Mouse (Mus musculus): ENCODE data around the gene Pde3a. TPM values are rescaled to one million over a fixed set of nuclear protein-coding genes. Genes with fewer than 3 reads are reported as not detected.
"Not testable (repeated sequence)": the region's sequence is repeated elsewhere in the genome, so short reads cannot be mapped to it uniquely, and the experiment has no call there.

Pde3a gene
- total RNA-seq, 2 experiments from 2014 or later, result 10.2 to 11.2 TPM

DNA sequence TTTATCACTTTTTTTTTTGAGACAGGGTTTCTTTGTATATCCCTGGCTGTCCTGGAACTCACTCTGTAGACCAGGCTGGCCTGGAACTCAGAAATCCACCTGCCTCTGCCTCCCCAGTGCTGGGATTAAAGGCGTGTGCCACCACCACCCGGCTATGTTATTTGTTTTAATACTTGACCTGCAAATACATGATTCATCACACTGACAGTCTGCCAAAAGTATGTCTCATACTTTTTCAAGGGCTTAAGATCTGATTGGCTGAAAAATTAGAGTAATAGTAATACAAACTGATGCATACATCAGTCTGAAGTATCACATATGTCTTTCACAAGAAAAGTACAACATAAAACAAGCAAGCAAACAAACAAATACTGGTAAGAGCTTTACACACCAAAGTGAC lies 78.1 kb downstream of the Pde3a start:
- DNase-seq, result not testable (repeated sequence)

DNA sequence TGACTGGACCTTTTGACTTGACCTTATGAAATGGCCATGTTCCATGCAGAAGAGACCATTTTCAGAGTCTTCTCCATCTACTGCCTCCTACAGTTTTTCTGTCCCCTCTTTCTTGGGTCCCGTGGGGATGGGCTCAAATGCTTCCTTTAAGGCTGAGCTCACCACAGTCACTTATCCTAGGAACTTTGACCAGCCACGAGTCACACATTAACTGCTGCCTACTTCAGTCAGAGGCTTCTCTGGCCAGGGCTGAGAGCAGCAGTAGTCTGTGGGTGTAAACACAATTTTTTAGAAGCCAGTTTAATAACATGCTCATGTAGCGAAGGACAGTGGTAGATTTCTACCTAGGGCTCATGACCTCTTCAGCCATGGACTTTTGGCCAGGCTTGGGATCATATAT lies 79.0 kb downstream of the Pde3a start:
- DNase-seq, result no peak

DNA sequence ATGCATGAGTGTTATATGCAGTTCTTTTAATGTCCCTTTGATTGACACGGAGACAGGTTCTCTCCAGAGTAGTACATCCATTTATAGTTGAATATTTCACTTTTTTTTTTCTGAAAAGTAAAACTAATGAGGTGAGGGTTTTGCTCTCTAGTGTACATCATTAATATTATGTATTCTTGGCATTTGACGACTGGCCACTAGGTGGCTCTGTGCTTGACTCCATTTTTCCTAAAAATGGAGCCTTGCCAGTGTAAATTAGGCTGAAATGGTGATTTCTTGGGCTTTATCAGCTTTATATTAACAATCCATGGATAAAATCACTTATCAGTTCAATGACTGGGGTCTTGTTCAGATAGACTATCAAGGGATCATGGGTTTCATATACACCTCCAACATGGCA lies 82.4 kb downstream of the Pde3a start:
- no peak for DNase-seq

DNA sequence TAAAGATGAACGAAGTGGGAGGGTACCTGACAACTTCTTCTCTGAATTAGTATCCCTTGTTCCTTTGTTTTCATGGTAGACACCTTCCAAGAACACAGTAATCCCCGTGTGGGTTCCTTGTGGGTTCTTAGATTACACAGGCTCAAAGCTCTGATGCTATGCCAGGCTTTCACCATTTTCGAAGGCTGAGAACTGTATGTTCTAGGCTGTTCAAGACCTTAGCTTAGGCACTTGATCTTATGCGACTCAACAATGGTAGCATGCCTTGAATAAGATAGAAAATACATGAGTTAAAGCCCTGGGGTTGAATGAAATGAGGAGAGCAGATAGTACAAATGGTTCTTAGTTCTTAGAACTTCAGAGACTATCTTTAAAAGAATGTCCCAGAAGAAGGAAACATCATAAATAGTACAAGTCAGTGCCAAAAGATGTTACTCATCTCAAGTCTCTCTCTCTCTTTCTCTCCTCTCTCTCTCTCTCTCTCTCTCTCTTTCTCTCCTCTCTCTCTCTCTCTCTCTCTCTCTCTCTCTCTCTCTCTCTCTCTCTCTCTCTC lies 83.6 kb downstream of the Pde3a start:
- no peak for DNase-seq

DNA sequence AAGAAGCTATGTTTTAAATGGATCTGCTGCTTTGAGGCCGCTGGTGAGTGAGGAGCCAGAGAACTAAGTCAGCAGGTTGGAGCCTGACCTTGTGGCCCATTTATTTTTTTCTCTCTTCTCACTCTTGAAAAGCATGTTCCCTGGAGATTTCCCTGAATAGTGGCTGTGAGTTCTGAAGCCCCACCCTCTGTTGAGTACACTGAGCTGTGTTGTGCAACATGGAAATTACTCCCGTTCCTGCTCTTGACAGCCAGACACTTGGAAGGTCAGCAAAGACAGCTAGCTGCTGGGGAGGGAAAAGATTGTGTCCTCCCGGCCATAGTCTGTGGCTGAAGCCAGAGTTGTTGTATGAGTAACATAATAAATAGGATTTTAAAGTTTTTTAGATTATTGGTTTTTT lies 84.2 kb downstream of the Pde3a start:
- peak; percentile 65 to 72 for DNase-seq

DNA sequence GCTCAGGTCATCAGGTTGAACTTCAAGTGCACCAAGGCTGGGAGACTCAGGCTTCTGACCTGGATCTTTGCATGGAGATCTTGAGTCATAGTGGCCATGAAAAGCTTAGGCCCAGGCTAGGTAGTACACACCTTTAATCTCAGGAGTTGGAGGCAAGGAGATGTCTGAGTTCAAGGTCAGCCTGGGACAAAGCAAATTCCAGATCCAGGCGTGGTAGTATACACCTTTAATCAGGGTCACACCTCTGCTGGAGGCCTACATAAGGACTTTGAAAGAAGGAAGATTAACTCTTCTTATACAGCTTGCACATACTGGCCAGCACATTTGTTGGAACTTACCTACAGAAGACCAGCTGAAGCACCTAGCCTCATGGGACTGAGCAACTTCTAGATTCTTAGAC lies 86.8 kb downstream of the Pde3a start:
- no peak for DNase-seq

DNA sequence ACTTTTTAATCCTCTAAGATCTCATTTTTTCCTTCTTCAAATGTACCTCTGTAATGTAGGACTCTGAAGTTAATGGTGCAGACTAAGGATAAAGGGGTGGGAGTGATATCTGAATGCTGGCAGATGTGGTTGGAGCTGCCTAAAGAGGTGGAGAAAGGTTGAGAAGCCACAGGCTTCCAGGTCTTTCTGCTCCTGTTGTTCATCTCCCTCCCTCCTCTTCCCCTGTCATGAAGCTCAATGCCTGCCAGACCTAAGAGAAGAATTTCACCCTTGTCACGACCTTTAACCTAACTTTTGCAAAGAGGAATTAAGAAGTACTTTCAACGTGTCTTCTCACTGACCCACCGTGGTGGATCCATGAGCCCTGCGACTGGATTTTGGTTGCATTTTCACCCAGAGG lies 87.4 kb downstream of the Pde3a start:
- no peak for DNase-seq

DNA sequence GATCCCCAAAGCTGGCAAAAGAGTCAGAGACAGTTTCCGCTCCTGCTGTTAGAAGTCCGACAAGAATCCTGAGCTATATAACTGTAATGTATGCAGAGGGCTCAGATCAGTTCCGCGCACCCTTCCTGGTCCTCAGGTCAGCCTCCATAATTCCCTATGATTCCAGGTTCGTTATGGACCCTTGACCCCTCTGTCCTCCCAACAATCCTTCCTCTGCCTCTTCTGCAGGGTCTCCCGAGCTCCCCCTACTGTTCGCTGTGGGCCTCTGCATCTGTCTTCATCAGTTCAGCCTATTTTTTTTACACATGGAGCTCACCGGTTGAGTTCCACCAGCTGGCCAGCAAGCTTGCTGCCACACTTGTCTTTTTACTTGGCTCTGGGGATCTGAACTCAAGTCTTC lies 88.6 kb downstream of the Pde3a start:
- peak; percentile 21 to 57 for DNase-seq

DNA sequence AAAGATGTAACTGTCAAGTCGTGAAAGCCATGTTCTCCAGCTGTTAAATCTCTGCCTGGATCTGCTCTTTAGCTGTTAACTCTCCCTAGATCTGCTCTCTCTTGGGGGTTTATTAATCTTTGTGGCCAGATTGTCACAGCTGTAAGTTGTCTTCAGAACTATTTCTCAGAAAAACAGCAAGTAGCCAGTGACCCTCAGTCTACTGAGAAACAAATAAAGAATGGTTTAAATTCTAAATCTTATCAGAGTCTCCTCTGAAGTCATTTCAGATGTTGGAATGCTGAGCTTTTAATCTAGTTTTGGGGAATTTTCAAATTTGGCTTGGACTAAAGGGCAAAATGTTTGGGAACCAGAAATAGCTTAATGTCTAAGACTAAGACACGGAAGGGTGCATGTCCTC lies 92.3 kb downstream of the Pde3a start:
- no peak for DNase-seq

DNA sequence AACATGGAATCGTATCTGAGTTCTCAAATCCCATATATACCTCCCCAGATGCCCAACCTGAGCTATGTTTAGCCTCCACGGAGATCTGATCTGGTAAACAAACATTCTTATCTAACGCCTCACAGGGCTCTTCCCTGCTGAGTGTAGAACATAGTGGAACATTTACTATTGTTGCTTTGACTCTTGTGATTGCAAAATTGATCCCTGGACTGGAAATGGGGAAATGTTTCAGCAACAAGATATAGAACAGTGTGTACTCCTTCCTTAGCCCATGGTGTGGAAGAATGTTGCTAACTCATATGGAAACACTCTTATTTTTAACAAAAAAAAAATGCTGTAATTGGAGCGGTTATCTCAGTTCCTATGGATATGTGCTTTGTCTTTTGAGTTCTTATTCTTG lies 98.8 kb downstream of the Pde3a start:
- DNase-seq, result no peak

DNA sequence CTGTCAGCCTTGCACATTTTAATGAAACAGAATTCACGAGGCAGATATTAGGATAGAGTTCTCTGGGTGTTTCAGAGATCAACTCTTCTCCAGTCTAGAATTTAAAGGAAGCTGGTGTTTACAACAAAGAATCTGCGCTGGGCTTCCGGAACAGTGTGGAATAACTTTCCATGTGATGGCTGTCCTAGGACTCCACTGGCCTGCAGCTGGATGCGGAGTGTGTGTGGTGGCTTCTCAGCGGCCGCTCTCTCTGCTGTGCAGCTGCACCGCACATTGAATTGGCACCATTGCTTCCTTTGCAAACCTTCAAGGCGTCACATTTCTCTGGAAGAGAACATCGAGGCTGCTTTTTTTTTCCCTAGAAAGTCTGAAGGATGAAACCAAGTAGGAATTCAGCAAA lies 99.5 kb downstream of the Pde3a start:
- no peak for DNase-seq

DNA sequence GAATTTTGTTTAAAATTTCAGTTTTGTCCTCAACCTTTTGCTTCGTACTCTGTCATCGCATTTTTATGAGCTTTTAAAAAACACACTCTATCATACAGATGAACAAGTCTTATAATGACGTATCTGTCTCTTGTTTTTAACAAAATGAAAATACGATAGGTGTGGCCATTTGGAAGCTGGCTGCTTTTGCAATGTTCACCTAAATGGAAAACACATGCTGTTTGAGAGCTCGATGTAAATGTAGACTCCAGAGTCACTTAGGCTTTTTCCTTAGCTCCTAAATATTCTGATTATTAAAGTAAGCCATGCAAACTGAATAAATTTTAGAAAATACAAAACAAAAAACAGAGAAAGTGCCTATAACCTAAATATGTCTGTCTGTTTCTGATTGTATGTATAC lies 101.2 kb downstream of the Pde3a start:
- no peak for DNase-seq

DNA sequence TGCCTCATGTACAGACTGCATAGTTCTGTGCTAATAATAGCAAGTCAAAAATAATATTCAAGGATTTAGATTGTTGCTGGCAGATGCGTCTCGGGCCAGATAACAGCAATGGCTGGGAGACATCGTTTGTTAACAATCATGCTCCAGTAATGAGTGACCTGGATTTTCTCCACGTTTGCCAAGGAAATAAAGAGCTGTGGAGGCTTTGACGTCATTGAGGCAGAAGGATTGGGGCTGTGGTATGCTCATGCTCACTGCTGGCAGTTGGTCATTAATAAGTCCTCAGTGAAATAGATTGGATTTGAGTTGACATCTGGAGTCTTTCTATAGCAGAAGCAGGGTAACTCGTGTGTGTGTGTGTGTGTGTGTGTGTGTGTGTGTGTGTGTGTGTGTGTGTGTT lies 103.2 kb downstream of the Pde3a start:
- no peak for DNase-seq

DNA sequence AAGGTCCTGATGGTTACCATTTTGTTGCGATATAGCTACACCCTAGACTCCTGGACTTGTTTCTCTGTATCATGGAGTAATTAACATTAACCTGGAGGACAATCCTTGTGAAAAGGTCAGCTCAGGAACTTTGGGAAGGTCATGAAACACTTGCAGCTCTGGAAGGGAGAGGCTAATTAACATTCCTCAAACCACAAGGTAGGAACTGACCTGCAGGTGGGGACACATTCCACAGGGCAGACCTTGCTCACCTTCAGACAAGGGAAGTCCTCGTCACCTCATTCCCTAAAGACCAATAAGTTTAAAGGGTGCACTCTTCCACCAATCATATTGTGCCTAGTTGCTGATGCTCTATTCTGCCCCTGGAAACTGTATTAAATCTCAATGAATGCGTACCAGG lies 114.6 kb downstream of the Pde3a start:
- DNase-seq, result no peak

DNA sequence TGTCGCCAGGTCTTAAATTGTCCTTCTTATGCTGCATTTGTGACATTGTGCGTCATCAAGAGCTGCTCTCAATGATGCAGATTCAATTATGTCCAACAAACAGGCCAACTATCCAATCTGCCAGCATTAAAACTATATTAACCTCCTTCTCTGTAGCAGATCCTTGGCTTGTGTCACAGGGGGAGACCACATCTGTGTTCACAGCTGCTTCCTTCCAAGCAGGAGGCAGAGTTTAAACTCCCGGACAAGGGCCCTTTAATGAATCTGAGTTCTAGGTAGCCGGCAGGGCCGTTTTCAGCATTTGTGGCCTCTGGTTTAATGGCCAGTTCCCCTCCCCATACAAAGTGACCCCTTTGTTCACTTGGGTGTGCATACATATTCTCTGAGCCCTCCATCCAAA lies 118.0 kb downstream of the Pde3a start:
- no peak for DNase-seq

DNA sequence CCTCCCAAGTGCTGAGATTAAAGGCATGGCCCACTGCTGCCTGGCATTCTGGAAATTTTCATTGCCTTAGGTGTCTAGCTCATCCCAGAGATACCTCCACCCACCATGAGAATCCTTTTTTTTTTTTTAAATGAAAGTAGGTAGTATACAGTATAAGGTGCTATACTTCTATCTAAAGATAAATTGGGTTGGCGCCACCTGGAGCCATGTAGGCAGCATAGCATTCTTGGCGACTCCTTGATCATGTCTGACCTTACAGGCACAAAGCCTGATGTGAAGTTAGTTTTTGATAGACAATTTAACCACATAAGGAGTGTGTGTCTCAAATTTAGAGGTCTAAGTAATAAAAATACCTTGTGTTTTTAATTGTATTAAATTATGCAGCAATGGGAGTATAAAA lies 123.6 kb downstream of the Pde3a start:
- DNase-seq, result peak; percentile 4 to 32

DNA sequence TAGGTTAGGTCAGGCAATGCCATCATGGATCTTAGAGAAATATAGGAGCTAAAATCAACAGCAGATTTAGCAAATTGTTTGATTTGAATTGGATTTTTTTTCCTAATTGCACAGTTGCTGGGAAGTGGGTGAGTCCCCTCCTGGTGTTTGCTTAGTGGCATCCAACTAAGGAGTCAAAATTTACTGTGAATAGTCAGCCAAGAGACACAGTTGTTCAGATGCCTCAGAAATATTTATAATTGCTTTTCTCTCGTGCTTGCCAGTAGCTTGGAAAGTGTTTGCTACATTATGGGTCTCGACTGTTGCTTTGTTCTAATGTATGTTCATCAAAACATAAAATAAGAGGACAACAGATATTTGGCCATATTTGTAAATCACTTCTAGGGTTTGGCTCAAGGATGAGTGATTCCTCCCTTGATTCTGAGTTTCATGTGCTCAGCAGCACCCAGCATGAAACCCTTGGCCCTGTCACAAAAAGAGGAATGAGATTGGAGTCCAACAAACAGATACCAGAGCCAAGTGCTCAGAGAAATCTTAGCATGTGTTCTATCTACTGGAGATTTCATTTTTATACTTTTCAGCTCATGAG lies 125.5 kb downstream of the Pde3a start:
- DNase-seq, result no peak

DNA sequence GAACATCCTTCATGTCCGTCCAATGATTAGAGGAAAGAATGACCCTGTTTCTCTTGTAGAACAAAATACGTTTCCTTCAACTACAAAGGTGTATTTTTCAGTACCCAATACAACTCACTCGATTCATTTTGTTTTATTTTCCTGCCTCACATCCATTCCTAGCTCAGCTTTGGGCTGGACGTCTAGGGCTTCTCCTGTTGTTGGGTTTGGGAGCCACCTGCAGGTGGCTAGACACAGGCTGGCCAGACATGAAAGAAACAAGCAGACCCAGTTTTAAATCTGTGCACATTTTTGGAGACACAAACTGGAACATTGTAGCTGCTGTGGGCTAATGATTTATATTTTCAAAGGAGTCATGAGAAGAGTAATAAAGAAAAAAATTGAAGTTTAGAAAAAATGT lies 126.1 kb downstream of the Pde3a start:
- DNase-seq, result no peak

DNA sequence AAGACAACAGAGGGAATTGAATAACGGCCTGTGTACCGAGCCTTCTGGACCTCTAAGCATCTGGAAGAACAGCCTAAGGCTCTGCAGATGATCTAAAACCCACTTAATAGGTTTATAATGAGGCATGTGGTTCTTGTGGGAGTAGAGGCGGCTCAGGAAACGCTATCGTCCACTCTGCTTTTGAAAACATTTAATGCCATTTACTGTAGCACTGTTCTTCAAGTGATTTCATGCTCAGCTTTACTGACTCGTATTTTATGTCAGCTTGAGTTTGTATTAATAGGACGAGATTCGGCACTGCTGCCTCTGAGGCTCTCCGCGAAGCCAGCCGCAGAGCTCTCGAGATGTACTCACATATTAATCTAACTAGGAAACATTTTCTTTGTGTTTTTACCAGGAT lies 131.9 kb downstream of the Pde3a start:
- DNase-seq, result peak in 1 of 2 experiments; percentile 3

DNA sequence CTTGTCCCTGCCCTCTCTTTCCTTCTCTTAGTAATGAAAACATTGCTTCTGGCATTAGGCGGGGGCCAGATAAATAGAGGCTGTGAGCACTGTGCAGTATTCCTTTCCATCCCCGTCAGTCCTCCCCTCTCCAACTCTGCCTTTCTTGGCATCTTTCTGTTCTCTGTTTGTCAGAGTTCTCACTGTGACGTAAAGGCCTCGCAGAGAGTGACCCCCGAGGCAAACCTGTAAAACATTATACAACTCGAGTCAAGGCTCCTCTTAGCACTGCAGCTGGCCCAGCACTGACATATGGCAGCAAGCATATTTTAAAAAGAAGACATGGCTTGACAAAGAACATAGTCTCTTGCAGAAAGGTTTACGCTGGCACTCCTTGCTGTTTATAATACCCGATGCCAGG lies 132.4 kb downstream of the Pde3a start:
- peak in 1 of 2 experiments; percentile 1 for DNase-seq

DNA sequence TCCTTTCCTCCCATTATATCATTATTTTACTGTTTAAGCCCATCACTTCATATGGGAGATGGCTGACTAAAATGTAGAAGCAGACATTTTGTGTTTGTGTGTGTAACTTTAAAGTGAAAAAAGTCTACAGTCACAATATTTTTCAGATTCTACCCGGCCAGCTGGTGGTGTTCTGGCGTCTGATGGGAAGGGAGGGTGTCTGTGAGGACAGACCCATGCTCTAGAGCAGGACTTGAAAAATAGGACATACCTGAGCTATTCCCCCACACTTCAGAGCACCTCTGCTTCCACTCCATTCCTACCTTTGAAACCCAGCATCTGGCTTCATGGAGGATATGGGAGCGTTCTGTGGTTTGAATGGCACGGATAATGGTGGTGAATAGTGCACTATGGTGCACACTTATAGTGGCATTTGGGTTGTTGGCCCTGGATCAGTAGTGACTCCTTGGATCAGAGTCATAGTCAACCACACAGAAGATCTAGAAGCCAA lies 132.9 kb downstream of the Pde3a start:
- no peak for DNase-seq

DNA sequence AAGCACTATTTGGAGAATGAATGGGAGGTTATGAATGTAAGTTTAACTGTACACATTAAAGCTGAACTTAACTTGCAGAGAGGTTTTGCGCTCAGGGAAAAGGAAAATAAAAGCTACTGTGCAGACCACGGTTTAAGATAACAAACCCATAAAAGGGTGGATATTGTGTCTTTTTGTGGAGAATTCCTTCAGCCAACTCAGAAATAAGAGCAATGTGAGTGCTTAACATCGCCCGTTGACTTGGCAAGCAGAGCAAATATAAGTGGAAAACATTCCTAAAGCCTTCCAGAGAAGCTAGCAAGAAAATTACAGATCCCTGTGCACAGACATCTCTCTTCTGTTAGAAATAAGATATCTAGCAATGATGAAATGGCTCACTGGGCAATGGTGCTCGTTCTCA lies 139.0 kb downstream of the Pde3a start:
- no peak for DNase-seq

DNA sequence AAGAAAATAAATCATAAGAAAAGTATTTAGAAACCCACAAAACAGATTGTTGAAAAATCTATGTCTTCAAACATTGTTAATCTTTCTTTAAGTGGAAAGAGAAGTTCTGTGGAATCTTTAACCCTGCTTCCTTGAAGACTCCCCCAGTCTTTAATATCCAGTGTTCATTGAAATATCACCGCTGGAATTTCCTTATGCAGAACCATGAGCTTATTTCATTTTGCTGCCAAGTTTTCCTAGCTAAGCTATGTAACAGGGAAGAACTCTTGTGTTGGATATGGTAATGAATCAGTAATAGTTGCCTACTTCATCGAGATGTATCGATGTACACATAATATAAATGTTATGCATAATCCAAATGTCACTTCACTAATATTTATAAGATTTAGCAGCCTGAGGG lies 146.9 kb downstream of the Pde3a start:
- DNase-seq, result no peak

DNA sequence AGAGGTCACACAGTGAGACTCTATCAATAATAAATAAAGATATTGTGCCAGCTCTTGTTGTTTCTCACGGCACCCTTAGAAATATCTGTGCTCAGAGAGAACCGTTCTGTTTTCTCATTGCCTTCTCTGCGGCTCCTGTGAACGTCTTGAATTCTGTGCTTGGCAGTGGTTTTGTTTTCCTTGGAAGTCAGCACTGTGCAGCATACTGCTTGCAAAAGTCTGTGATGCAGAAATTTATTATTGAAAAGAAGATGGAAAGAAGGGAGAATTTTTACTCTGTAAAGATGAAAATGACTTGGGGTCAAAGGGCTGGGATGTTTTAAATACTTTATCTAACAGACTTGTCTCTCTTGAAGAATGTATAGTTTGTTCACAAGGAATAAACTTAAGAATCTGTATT lies 150.3 kb downstream of the Pde3a start:
- no peak for DNase-seq

DNA sequence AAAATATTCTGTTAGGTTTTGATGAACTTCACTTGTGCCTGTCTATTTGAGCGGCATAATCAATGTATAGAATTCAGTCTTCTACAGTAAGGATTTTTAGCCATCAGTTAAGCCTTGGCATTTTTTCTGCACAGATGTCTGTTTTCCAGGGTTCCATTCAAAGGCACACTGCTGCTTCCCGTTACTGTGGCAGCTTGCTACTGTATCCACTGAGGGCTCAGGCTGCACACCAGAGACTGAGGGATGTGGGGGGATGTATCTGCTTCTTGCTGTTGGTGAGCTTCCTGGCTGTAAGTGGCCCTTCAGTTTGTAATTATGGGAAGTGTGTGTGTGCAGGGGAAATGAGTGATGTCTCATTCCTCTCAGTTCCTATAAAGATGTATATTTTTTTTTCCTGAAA lies 154.9 kb downstream of the Pde3a start:
- no peak for DNase-seq

All from adrenal gland, postnatal 36 days (tissue).